Mouse (Mus musculus) liver, adult 2 months (tissue): ENCODE results near the gene Trem1.

ENCODE experiments used
- CTCF ChIP-seq: fragments of 200-500 bp; IDR thresholded peaks from 2 replicates; pipeline ENCODE4 v1.5.1; 2011; ENCODE audit warnings: low read depth, low read length, control low read depth
- POLR2A ChIP-seq: fragments of 200-500 bp; IDR thresholded peaks from 2 replicates; pipeline ENCODE4 v1.6.1; 2011; ENCODE audit warnings: low read length, control low read depth; ENCODE audit not compliant: insufficient read depth; ENCODE audit errors: extremely low read depth

DNA sequence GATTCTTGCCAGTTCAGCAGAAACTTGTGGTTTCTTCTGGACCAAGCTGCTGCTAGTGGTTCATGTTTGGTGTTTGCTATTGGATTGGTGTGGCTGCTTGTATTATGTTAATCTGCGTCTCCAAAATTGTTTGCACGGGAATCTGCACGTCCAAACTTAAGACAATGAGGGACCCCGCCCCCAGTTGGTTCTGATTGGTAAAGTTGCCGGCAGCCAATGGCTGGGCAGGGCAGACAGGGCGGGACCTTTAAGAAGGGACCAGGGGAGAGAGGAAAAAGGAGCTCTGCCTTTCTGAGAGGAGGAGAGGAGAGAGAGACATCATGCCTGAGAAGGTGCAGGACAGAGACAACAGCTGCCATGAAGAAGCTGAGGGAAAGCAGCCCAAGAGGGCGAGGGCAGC is 43.2 kb downstream of the Trem1 start:
- no peak for TF ChIP-seq CTCF
- no peak for TF ChIP-seq POLR2A
